Comparison of ENCODE assay signal across 28 mouse cellular contexts in genomic region chr11:97952367-97953006, GRCm38 (mm10). TPM values are rescaled to one million over a fixed set of nuclear protein-coding genes. Genes with fewer than 3 reads are reported as not detected.
"Had no signal": no experiment of that assay in that cellular context is flagged by ENCODE, and none has a peak within 500 bp of the region (broad histone marks: within the 10 kb centered on the region; RNA-seq: fewer than 3 reads in every experiment).

No protein-coding gene starts in this region.

- H3K36me3 ChIP-seq: embryonic facial prominence, embryonic 10.5 days; embryonic facial prominence, embryonic 12.5 days; embryonic facial prominence, embryonic 13.5 days; embryonic facial prominence, embryonic 15.5 days; forebrain, embryonic 10.5 days; forebrain, embryonic 12.5 days; forebrain, embryonic 15.5 days had no signal

- H3K27ac ChIP-seq: embryonic facial prominence, embryonic 10.5 days; embryonic facial prominence, embryonic 12.5 days; embryonic facial prominence, embryonic 13.5 days; embryonic facial prominence, embryonic 15.5 days; forebrain, embryonic 10.5 days; forebrain, embryonic 12.5 days; forebrain, embryonic 13.5 days; forebrain, embryonic 15.5 days; gastrocnemius, adult 2 months; heart, adult 2 months had no signal

- ATAC-seq: forebrain, embryonic 13.5 days; forebrain, embryonic 14.5 days; forebrain, embryonic 15.5 days; forebrain, embryonic 16.5 days; forebrain, postnatal 0 days had no signal

- H3K4me2 ChIP-seq: embryonic facial prominence, embryonic 12.5 days; embryonic facial prominence, embryonic 13.5 days; embryonic facial prominence, embryonic 15.5 days; forebrain, embryonic 12.5 days; forebrain, embryonic 13.5 days; forebrain, embryonic 15.5 days had no signal

- DNase-seq: cerebellum, adult 8-10 months; cerebellum, adult 9-10 months; cerebellum, adult 9-11 months; cerebellum, postnatal 10 days; cerebellum, postnatal 14 days; cerebellum, postnatal 25 days; cerebellum, postnatal 36 days; embryo, embryonic 11 days; forebrain, postnatal 0 days; gastrocnemius, adult 2 months; gastrocnemius, postnatal 10 days; gastrocnemius, postnatal 14 days; gastrocnemius, postnatal 25 days; gastrocnemius, postnatal 36 days; heart, adult 11 months; heart, adult 18-20 months; heart, adult 2 months had no signal

- H3K9ac ChIP-seq: embryonic facial prominence, embryonic 12.5 days; embryonic facial prominence, embryonic 13.5 days; embryonic facial prominence, embryonic 15.5 days; forebrain, embryonic 12.5 days; forebrain, embryonic 13.5 days; forebrain, embryonic 15.5 days; forebrain, postnatal 0 days had no signal

- H3K9me3 ChIP-seq: embryonic facial prominence, embryonic 10.5 days; embryonic facial prominence, embryonic 12.5 days; embryonic facial prominence, embryonic 13.5 days; embryonic facial prominence, embryonic 15.5 days; forebrain, embryonic 10.5 days; forebrain, embryonic 12.5 days; forebrain, embryonic 13.5 days; forebrain, embryonic 15.5 days had no signal

- H3K4me1 ChIP-seq: embryonic facial prominence, embryonic 12.5 days; embryonic facial prominence, embryonic 15.5 days had no signal

- H3K4me3 ChIP-seq: embryonic facial prominence, embryonic 10.5 days; embryonic facial prominence, embryonic 12.5 days; embryonic facial prominence, embryonic 13.5 days; embryonic facial prominence, embryonic 15.5 days; erythroblast, embryonic 14.5 days; forebrain, embryonic 10.5 days; forebrain, embryonic 12.5 days; forebrain, embryonic 13.5 days; forebrain, embryonic 15.5 days; gastrocnemius, adult 2 months; heart, adult 2 months had no signal

- H3K27me3 ChIP-seq: embryonic facial prominence, embryonic 12.5 days; embryonic facial prominence, embryonic 13.5 days; embryonic facial prominence, embryonic 15.5 days; forebrain, embryonic 12.5 days; forebrain, embryonic 13.5 days; forebrain, embryonic 15.5 days had no signal

RNA-seq across cellular contexts. Expression of gene Arl5c, which starts 43.5 kb away (rescaled TPM):
- polyA plus RNA-seq: erythroblast, embryonic 14.5 days had no signal
